Mouse (Mus musculus) urinary bladder, adult 18-20 months (tissue): ENCODE data around the gene Zscan29.

Source experiments
- DNase-seq, 2 experiments: peaks; one replicate each; pipeline ENCODE4 v3.0.0; 2022; ENCODE audit warnings: low spot score in 2 of 2, mixed read lengths in 2 of 2

Gene Zscan29

GRCm38 (mm10) chr2:121170980-121171742 lies at the start of gene Zscan29:
Gene Zscan29, minus strand, starts transcription at chr2:121171125.
- peak; percentile 82 to 83 for DNase-seq

- DNase-seq, result no peak
Observed at GRCm38 (mm10) chr2:121219994-121220393, 49.1 kb upstream of the Zscan29 start.

- DNase-seq, result no peak
Observed at GRCm38 (mm10) chr2:121219177-121219576, 48.3 kb upstream of the Zscan29 start.

- no peak for DNase-seq
Observed at GRCm38 (mm10) chr2:121214491-121214890, 43.6 kb upstream of the Zscan29 start.

GRCm38 (mm10) chr2:121206541-121206940 lies 35.6 kb upstream of the Zscan29 start:
- no peak for DNase-seq

- no peak for DNase-seq
Observed at GRCm38 (mm10) chr2:121204276-121204675, 33.4 kb upstream of the Zscan29 start.

- DNase-seq, result no peak
Observed at GRCm38 (mm10) chr2:121195466-121195865, 24.5 kb upstream of the Zscan29 start.

- no peak for DNase-seq
Observed at GRCm38 (mm10) chr2:121188530-121188929, 17.6 kb upstream of the Zscan29 start.

GRCm38 (mm10) chr2:121184142-121184541 lies 13.2 kb upstream of the Zscan29 start:
- no peak for DNase-seq

- peak in 1 of 2 experiments; percentile 16 for DNase-seq
Observed at GRCm38 (mm10) chr2:121183431-121183830, 12.5 kb upstream of the Zscan29 start.

GRCm38 (mm10) chr2:121178828-121179479 lies 8.0 kb upstream of the Zscan29 start:
- DNase-seq, result no peak

GRCm38 (mm10) chr2:121170481-121170971 lies 399 bp downstream of the Zscan29 start, which contains the start of gene Tubgcp4:
Gene Tubgcp4, plus strand, starts transcription at chr2:121170654.
- DNase-seq, result peak; percentile 37 to 70

- DNase-seq, result peak; percentile 3 to 35
Observed at GRCm38 (mm10) chr2:121169902-121170301, 1.0 kb downstream of the Zscan29 start.

GRCm38 (mm10) chr2:121169173-121169572 lies 1.8 kb downstream of the Zscan29 start:
- DNase-seq, result no peak

GRCm38 (mm10) chr2:121153100-121153499 lies 17.8 kb downstream of the Zscan29 start:
- no peak for DNase-seq

- no peak for DNase-seq
Observed at GRCm38 (mm10) chr2:121149679-121150078, 21.2 kb downstream of the Zscan29 start.

- DNase-seq, result no peak
Observed at GRCm38 (mm10) chr2:121142415-121142814, 28.5 kb downstream of the Zscan29 start.

GRCm38 (mm10) chr2:121141216-121142035 lies 29.5 kb downstream of the Zscan29 start:
- no peak for DNase-seq

- peak; percentile 83 to 92 for DNase-seq
Observed at GRCm38 (mm10) chr2:121140018-121140882, 30.7 kb downstream of the Zscan29 start, which contains the start of the genes Adal and Lcmt2. Gene Adal, plus strand, starts transcription at chr2:121140428. Gene Lcmt2, minus strand, starts transcription at chr2:121140653.

GRCm38 (mm10) chr2:121139266-121140017 lies 31.5 kb downstream of the Zscan29 start:
- DNase-seq, result peak in 1 of 2 experiments; percentile 28
